Comparison of ENCODE assay signal across 14 mouse cellular contexts in the genomic region with DNA sequence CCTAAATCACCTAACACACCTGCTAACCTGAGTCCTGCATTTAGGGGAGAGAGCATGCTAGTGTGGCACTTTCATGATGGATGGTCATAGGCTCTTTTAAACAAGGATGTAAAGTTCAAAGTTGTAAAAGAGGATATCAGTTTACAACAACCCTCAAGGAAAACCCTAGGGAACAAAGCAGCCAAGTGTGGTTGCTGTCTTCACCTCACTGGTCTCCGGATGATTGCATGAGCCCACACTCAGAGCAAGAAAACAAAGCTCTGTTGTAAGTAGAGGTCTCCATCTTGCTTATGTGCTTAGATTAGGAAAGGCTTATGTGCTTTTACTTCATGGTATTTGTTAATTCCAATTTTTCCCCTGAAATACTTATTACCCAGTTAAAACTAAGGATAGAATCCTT.
"Had no signal": no experiment of that assay in that cellular context is flagged by ENCODE, and none has a peak within 500 bp of the region (broad histone marks: within the 10 kb centered on the region; RNA-seq: fewer than 3 reads in every experiment).

No protein-coding gene starts in this region.

- H3K27me3 ChIP-seq: limb, embryonic 13.5 days; neural tube, embryonic 12.5 days had no signal

- H3K4me2 ChIP-seq: limb, embryonic 13.5 days; lung, embryonic 14.5 days; neural tube, embryonic 12.5 days had no signal

- H3K4me3 ChIP-seq: limb, embryonic 13.5 days; neural tube, embryonic 12.5 days had no signal

- H3K27ac ChIP-seq: limb, embryonic 13.5 days; neural tube, embryonic 12.5 days had no signal

- H3K9me3 ChIP-seq: limb, embryonic 13.5 days; neural tube, embryonic 12.5 days had no signal

- H3K4me1 ChIP-seq: limb, embryonic 13.5 days; neural tube, embryonic 12.5 days had no signal

- DNase-seq: kidney, adult 9 months; kidney, postnatal 14 days; left cerebral cortex, postnatal 4 days; lung, embryonic 14.5 days; lung, postnatal 10 days; lung, postnatal 4 days; midbrain, embryonic 14.5 days; retina, postnatal 1 day; right cerebral cortex, postnatal 4 days; spleen, adult 18-20 months; thymus, adult 18-20 months; thymus, postnatal 25 days had no signal

- H3K9ac ChIP-seq: limb, embryonic 13.5 days; lung, embryonic 14.5 days; neural tube, embryonic 12.5 days had no signal
